Mouse (Mus musculus): Measurements from ENCODE around the gene Pbx1. TPM values are rescaled to one million over a fixed set of nuclear protein-coding genes. Genes with fewer than 3 reads are reported as not detected.

Pbx1 gene
- 17.3 and 30.7 TPM in 2 replicates for polyA plus RNA-seq (2012; rRNA removed; ENCODE audit: low replicate concordance)

GRCm38 (mm10) chr1:168432232-168432280 is at the start of gene Pbx1:
Pbx1 (minus strand) TSS chr1:168432270.

